Mouse (Mus musculus): Measurements from ENCODE around the gene Bcam.
A peak's percentile ranks its signal among the peaks of the same experiment; 100 is the strongest.
"Not testable (repeated sequence)": the region's sequence is repeated elsewhere in the genome, so short reads cannot be mapped to it uniquely, and the experiment has no call there.

Bcam gene

GRCm38 (mm10) chr7:19770984-19771391, at the start of gene Bcam:
Gene Bcam (minus strand): TSS chr7:19771016.
- DNase-seq (ENCODE audit: low spot score): no peak

DNA sequence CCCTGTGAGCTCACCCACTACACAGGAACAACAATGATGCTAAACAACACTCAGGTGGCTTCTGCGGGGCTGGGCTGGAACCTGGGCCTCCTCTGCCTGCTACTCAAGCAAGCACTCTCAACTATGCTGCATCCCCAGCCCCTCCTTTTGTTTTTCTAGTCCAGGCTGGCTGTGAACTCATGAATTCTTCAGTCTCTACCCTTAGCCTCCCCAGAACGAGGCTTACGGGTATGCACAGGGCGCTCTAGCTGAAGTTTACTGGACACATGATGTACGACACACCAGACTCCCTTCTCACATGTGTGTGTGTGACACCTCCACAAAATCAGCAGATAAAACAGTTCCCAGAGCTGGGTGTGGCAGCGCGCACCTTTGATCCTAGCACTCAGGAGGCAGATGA, 48.1 kb upstream of the Bcam start:
- DNase-seq (ENCODE audit: low spot score): no peak

DNA sequence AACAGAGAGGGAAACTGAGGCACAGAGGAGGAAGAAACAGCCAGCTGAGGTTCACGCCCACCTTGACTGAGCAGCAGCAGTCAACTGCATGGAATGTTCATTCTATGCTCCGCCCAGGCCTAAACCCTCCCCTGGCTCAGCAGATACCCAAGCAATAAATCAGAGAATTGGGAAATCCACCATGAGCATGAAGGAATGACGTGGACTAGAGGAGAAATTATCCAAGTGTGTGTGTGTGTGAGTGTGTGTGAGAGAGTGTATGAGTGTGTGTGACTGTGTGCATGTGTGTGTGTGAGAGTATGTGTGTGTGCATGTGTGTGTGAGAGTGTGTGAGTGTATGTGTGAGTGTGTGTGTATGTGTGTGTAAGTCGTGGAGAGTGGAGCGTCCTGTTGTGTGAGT, 47.6 kb upstream of the Bcam start:
- DNase-seq (ENCODE audit: low spot score): no peak

DNA sequence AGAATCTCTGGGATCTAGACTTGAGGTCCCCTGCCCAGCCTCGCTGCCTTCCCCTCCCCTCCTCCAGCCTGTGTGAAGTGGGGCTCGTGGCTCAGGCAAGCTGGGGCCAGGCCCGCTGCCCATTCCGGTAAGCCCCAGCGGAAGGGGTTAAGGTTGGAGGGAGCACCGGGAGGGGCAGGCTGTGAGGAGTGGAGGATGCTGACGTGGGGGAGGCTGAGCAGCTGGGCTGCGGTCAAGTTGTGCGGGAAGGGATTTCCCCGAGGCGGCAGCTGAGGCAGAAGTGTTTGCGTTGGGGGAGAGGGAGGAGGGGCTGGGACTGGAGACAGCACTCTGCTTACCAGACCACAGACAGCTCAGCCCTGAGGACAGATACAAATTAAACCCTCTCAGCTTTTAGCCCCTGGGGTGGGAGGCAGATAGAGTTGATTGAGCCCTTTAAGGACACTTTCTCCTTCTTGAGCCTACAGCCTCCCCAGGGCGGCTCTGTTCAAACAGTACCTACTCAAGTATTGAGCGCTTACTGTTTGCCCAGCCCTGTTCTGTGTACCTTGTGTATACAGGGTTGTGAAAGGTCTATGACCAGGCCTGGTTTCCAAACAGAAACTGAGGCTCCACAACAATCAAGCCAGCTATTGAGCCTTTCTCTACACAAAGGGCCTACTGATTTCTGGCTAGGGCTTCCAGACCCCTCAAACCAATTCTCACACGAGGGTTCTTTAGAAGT, 46.7 kb upstream of the Bcam start:
- peak; percentile 80 for DNase-seq (ENCODE audit: low spot score)

DNA sequence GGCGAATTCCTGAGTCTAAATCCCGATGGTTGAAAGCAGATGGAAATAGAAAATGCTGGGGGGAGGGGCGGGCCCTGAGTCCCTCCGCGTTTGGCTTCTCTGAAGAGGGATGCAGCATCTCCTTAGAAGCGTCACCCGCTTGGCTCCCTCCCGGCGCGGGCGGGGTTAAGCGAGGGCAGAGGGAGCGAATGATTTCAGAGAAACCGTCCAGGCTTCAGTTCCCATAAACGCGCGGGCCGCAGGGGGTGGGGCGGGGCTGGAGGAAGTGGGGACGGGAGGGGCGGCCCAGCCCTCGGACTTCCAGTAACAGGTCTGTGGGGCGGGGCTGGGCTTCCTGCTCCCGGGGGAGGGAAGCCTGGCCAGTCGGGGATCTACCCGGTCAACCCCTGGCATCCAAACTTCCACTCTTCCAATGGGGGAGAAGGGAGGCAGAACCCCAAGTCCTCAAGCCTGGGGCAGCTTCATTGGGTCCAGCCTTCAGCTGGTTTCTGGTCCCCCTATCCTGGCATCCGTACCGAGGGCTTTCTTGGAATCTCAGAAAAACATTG, 45.5 kb upstream of the Bcam start:
- DNase-seq (ENCODE audit: low spot score): peak; percentile 77

GRCm38 (mm10) chr7:19815296-19816223, 44.7 kb upstream of the Bcam start:
- no peak for DNase-seq (ENCODE audit: low spot score)

GRCm38 (mm10) chr7:19813579-19814122, 42.8 kb upstream of the Bcam start:
- no peak for DNase-seq (ENCODE audit: low spot score)

DNA sequence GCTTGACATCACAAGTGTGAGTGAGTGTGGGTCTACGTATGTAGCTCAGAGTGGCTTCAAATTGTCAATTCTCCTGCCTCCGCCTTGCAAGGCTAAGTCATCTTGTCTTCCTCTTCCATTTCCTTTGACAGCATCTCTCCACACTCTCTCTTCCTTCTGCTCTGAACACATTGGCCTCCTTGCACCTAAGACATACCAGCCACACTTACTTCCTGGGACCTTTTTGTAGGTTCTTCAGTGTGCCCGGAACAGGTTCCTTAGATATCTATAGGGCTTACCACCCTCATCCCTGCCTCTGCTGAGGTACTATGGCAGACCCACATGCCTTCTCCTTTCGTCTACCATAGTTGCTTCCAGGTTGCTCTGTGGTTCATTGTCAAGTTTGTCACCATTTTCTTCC, 42.3 kb upstream of the Bcam start:
- DNase-seq (ENCODE audit: low spot score): no peak

DNA sequence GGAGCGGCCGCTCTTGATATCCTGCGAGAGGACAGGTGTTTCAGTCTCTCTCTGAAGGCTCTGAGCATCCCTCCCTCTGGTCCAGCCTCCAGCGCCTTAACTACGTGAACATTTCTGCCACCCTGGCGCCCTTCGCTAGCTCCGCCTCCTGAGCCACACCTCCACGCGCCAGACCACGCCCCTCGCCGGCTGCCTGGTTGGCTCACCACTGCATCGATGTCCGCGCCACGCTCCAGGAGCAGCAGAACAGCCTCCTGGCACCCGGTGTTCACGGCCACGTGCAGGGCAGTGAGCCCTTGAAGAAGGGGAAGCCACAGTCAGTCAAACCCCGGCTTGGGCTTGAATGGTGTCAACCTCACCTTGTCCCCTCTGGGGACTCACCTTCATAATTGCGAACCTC, 40.3 kb upstream of the Bcam start:
- DNase-seq (ENCODE audit: low spot score): no peak

- DNase-seq (ENCODE audit: low spot score): no peak
These were observed 38.6 kb upstream of the Bcam start for GRCm38 (mm10) chr7:19809369-19809768.

DNA sequence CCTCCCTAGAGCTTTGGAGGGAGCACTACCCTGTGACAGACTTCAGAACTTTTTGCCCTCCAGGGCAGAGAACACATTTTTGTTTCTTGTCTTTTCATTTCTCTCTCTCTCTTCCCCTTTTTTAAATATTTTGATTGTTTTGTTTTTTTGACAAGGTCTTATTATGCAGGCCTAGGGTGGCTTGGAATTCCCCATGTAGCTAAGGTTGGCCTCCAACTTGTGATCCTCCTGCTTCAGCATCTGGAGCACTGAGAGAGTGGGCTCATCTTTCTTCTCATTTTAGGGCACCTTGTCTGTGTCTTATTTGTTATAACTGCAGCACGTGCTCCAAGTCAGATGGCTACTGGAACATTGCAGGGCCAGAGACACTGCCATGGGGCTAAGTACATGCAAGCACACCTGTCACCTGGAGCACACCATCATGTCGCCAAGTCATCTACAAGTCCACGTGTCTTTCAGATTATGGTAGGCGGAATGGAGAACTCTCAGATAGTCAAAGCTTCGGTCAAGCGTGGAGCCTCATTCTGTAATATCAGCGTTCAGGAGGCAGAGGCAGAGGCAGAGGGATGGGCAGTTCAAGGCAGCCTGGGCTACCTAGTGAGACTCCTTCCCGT, 35.6 kb upstream of the Bcam start:
- DNase-seq (ENCODE audit: low spot score): no peak

DNA sequence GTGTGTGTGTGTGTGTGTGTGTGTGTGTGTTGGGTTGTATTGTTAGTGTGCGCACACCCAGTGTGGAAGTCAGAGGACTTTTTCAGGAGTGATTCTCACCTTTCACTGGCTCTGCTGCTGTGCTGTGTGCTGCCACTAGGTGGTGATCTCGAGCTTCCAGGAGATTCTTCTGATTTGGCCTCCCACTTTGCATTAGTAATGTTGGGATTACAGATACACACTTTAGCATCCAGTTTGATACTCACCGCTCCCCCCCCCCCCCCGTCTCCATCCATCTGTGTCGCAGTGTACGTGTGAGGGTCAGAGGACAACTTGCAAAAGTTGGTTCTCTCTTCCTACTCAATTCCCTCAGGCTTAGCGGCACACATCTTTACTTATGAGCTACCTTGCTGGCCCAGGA, 32.2 kb upstream of the Bcam start:
- no peak for DNase-seq (ENCODE audit: low spot score)

GRCm38 (mm10) chr7:19800764-19801163, 29.9 kb upstream of the Bcam start:
- no peak for DNase-seq (ENCODE audit: low spot score)

- DNase-seq (ENCODE audit: low spot score): peak; percentile 82
These were observed 26.1 kb upstream of the Bcam start, which contains the start of gene Cblc for GRCm38 (mm10) chr7:19796697-19797588. Gene Cblc (minus strand): TSS chr7:19796809.

DNA sequence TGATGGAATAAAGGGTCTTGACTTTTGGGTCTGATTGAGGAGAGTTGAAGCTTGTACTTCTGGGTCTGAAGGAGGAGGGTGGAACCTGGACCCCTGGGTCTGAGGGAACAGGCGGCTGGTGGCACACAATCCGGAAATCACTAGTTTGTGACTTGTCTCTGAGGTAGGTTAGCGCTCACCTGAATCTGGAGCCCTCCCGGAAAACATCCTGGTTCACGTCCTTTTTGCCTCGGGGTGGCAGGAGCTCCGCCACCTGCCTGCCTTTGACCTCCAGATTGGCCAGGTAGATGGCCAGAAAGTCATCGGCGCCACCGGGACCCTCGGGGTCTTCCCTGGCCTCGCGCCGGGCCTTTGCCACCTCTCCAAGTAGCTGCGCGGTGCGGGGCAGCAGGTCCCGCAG, 25.4 kb upstream of the Bcam start:
- no peak for DNase-seq (ENCODE audit: low spot score)

DNA sequence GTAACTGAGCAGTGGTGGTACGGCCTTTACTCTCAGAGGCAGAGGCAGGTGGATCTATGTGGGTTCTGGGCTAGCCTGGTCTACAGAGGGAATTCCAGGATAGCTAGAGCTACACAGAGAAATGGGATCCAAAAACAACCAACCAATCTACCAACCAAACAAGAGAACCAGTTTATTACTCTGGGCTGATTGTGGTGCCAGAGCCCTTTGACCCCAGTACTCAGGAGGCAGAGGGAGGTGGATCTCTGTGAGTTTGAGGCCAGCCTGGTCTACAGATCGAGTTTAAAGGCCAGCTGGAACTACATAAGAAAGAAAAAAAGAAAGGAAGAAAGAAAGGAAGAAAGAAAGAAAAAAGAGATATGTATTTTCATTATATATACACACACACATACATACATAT, 24.4 kb upstream of the Bcam start:
- no peak for DNase-seq (ENCODE audit: low spot score)

DNA sequence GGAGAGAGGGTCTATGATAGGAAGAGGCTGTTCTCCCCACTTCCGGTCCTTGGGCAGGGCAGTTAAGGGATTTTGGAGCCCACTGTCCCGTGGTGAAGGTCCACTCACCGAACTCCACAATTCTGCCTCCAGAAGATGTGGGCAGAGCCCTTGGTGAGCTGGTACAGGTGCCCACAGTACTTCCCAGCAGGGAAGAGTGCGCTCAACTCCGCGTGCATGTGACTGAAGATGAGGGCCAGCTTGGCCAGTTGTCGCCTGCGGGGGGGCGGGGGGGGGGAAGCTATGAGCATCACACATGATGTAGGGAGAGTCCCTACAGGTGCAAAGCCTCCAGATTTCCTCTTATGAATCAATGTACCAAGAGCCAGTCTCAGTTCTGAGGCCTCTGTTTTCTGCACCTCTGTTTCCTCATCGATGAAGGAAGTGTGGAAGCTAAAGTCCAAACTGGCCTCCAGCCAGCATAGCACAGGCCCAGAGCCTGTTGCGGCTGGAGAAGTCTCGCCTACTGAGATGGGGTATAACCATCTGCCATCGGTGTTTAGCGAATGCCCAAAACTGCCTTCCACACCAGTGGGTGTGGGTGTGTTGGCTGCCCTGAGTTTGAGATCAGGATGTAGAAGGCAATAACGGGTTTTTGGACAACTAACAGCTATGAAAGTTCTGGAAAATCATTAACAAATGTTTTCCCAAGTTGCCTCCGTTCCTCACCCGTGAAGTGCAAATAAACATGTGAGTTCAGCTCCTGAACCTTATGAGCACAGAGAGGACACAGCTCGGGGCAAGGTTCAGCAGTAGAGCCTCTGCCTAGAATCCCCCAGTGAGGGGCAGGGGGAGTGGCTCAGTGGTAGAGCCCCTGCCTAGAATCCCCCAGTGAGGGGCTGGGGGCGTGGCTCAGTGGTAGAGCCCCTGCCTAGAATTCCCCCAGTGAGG, 22.1 kb upstream of the Bcam start:
- no peak for DNase-seq (ENCODE audit: low spot score)

GRCm38 (mm10) chr7:19791504-19791903, 20.7 kb upstream of the Bcam start:
- not testable (repeated sequence) for DNase-seq (ENCODE audit: low spot score)

DNA sequence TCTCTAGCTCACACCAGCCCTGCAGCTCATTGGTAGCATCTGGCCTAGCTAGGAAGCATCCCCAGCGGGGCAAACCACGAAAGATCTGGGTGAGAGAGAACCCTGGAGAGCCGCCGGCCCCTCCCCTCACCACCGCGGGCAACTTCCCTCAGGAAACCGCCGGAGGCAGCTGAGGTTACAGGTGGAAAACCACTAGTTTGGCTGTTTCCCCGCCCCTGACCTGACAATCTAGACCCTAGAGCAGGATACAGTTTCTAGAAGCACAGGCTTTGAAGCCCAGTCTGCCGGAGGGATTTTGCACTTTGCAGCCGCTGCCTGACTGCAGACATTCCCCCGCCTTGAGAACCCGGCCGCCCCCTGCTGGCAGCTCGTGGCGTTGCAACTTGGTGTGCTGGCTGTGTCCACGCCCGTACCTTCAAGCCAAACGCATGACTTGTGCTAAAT, 19.1 kb upstream of the Bcam start:
- peak; percentile 85 for DNase-seq (ENCODE audit: low spot score)

- no peak for DNase-seq (ENCODE audit: low spot score)
These were observed 15.2 kb upstream of the Bcam start for GRCm38 (mm10) chr7:19785874-19786458.

Data from testis, postnatal 14 days (tissue).